Mouse (Mus musculus) MEL (cell line): Measurements from ENCODE around the gene Megf8. TPM values are rescaled to one million over a fixed set of nuclear protein-coding genes. Genes with fewer than 3 reads are reported as not detected.

ENCODE experiments used
- DNase-seq: peaks from one replicate; pipeline ENCODE4 v3.0.0; 2011; ENCODE audit warnings: low read depth, low spot score
- H3K27ac ChIP-seq: 2 replicates; pipeline ENCODE4 v1.5.1; 2012; ENCODE audit warnings: low read depth, mild to moderate bottlenecking, control low read depth, low read length, moderate library complexity; ENCODE audit not compliant: control insufficient read depth
- H3K27me3 ChIP-seq, 2 experiments: fragments of 150-350 bp in 1 of 2; sonication (generic) in 1 of 2; 2 replicates each; pipeline ENCODE4 v1.6.1; 2012; ENCODE audit warnings: low read length in 2 of 2, mild to moderate bottlenecking in 2 of 2, improper control_type of control experiment in 1 of 2, moderate library complexity in 1 of 2; ENCODE audit not compliant: insufficient read depth in 2 of 2, control insufficient read depth in 1 of 2
- H3K36me3 ChIP-seq, 2 experiments: 2 replicates each; pipeline ENCODE4 v1.6.1; 2012 to 2014; ENCODE audit warnings: low read length in 2 of 2, improper control_type of control experiment in 1 of 2, inconsistent platforms in 1 of 2, mild to moderate bottlenecking in 1 of 2; ENCODE audit not compliant: insufficient read depth in 2 of 2, control insufficient read depth in 1 of 2
- H3K4me1 ChIP-seq, 2 experiments: fragments of 150-350 bp in 1 of 2; sonication (generic) in 1 of 2; 2 replicates each; pipeline ENCODE4 v1.6.1; 2012; ENCODE audit warnings: low read length in 2 of 2, improper control_type of control experiment in 1 of 2, mild to moderate bottlenecking in 1 of 2; ENCODE audit not compliant: insufficient read depth in 2 of 2, control insufficient read depth in 1 of 2
- H3K4me3 ChIP-seq, 2 experiments: fragments of 150-350 bp in 1 of 2; sonication (generic) in 1 of 2; 2 replicates each; pipeline ENCODE4 v1.5.1; 2012; ENCODE audit warnings: low read depth in 2 of 2, low read length in 2 of 2, mild to moderate bottlenecking in 2 of 2, moderate library complexity in 2 of 2, control low read depth in 1 of 2, improper control_type of control experiment in 1 of 2; ENCODE audit not compliant: control insufficient read depth in 1 of 2, insufficient read depth in 1 of 2
- H3K79me2 ChIP-seq: 2 replicates; pipeline ENCODE4 v1.6.1; 2012; ENCODE audit warnings: mild to moderate bottlenecking, low read length, moderate library complexity; ENCODE audit not compliant: control insufficient read depth, poor library complexity, insufficient read depth
- H3K9ac ChIP-seq: 2 replicates; pipeline ENCODE4 v1.6.1; 2012; ENCODE audit warnings: low read depth, mild to moderate bottlenecking, control low read depth, low read length, moderate library complexity; ENCODE audit not compliant: control insufficient read depth, poor library complexity, severe bottlenecking
- H3K9me3 ChIP-seq: fragments of 150-350 bp; sonication (generic); replicated peaks from 2 replicates; pipeline ENCODE4 v1.6.1; 2012; ENCODE audit warnings: mild to moderate bottlenecking, low read length, improper control_type of control experiment, moderate library complexity; ENCODE audit not compliant: insufficient read depth
- BHLHE40 ChIP-seq: IDR thresholded peaks from 2 replicates; pipeline ENCODE4 v1.6.1; 2012; ENCODE audit warnings: low read depth, mild to moderate bottlenecking, inconsistent platforms, low read length, improper control_type of control experiment, borderline replicate concordance
- CHD2 ChIP-seq: IDR thresholded peaks from 2 replicates; pipeline ENCODE4 v1.6.1; 2011; ENCODE audit warnings: low read length, improper control_type of control experiment
- E2F4 ChIP-seq: IDR thresholded peaks from 2 replicates; pipeline ENCODE4 v1.6.1; 2011; ENCODE audit warnings: low read depth, low read length, improper control_type of control experiment, borderline replicate concordance
- ETS1 ChIP-seq: IDR thresholded peaks from 2 replicates; pipeline ENCODE4 v1.6.1; 2012; ENCODE audit warnings: low read depth, mild to moderate bottlenecking, inconsistent platforms, low read length, improper control_type of control experiment, moderate library complexity
- GATA1 ChIP-seq: IDR thresholded peaks from 2 replicates; pipeline ENCODE4 v1.6.1; 2011; ENCODE audit warnings: low read depth, low read length, improper control_type of control experiment
- MEF2A ChIP-seq: IDR thresholded peaks from 2 replicates; pipeline ENCODE4 v1.6.1; 2014; ENCODE audit warnings: low read depth, mild to moderate bottlenecking, inconsistent platforms, low read length, improper control_type of control experiment; ENCODE audit not compliant: poor library complexity, insufficient replicate concordance, severe bottlenecking; ENCODE audit errors: extremely low read depth
- MYB ChIP-seq: IDR thresholded peaks from 2 replicates; pipeline ENCODE4 v1.6.1; 2011; ENCODE audit warnings: mild to moderate bottlenecking, low read depth, low read length, improper control_type of control experiment
- MYC ChIP-seq: IDR thresholded peaks from 2 replicates; pipeline ENCODE4 v1.6.1; 2011; ENCODE audit warnings: low read depth, mild to moderate bottlenecking, low read length, improper control_type of control experiment, moderate library complexity
- NELFE ChIP-seq: IDR thresholded peaks from 2 replicates; pipeline ENCODE4 v1.6.1; 2011; ENCODE audit warnings: low read depth, low read length, improper control_type of control experiment
- NRF1 ChIP-seq: IDR thresholded peaks from 2 replicates; pipeline ENCODE4 v1.6.1; 2014; ENCODE audit warnings: low read depth, mild to moderate bottlenecking, inconsistent platforms, low read length, improper control_type of control experiment, moderate library complexity; ENCODE audit not compliant: poor library complexity, insufficient read depth, severe bottlenecking
- POLR2A ChIP-seq, 2 experiments: IDR thresholded peaks; 2 replicates each; pipeline ENCODE4 v1.6.1; 2011 to 2012; ENCODE audit warnings: low read length in 2 of 2, mild to moderate bottlenecking in 2 of 2, control low read depth in 1 of 2, improper control_type of control experiment in 1 of 2, low read depth in 1 of 2, moderate library complexity in 1 of 2; ENCODE audit not compliant: control insufficient read depth in 1 of 2, insufficient read depth in 1 of 2, poor library complexity in 1 of 2
- POLR2AphosphoS5 ChIP-seq: IDR thresholded peaks from 2 replicates; pipeline ENCODE4 v1.6.1; 2012; ENCODE audit warnings: low read depth, borderline replicate concordance, mild to moderate bottlenecking, inconsistent platforms, low read length, moderate library complexity, mixed read lengths
- SIN3A ChIP-seq: IDR thresholded peaks from 2 replicates; pipeline ENCODE4 v1.6.1; 2012; ENCODE audit warnings: low read length, improper control_type of control experiment, inconsistent platforms
- SMC3 ChIP-seq: IDR thresholded peaks from 2 replicates; pipeline ENCODE4 v1.6.1; 2011; ENCODE audit warnings: low read depth, low read length, improper control_type of control experiment
- TAL1 ChIP-seq: IDR thresholded peaks from 2 replicates; pipeline ENCODE4 v1.6.1; 2012; ENCODE audit warnings: mild to moderate bottlenecking, inconsistent platforms, low read length, moderate library complexity, mixed read lengths
- TCF12 ChIP-seq: IDR thresholded peaks from 2 replicates; pipeline ENCODE4 v1.6.1; 2014; ENCODE audit warnings: low read depth, mild to moderate bottlenecking, inconsistent platforms, low read length, improper control_type of control experiment, moderate library complexity
- ZC3H11A ChIP-seq: IDR thresholded peaks from 2 replicates; pipeline ENCODE4 v1.6.1; 2012; ENCODE audit warnings: low read depth, mild to moderate bottlenecking, inconsistent platforms, low read length, improper control_type of control experiment
- ZMIZ1 ChIP-seq: IDR thresholded peaks from 2 replicates; pipeline ENCODE4 v1.6.1; 2012; ENCODE audit warnings: low read depth, mild to moderate bottlenecking, inconsistent platforms, low read length, improper control_type of control experiment, moderate library complexity
- ZNF384 ChIP-seq: IDR thresholded peaks from 2 replicates; pipeline ENCODE4 v1.6.1; 2012; ENCODE audit warnings: low read depth, mild to moderate bottlenecking, inconsistent platforms, low read length, improper control_type of control experiment
- polyA plus RNA-seq, 2 experiments: library from polyadenylated mRNA; stranded (reverse) in 1 of 2; unstranded in 1 of 2; fragments of >175 nt in 1 of 2; fragments of >200 nt in 1 of 2; gene quantifications; 2 replicates each; pipeline versions ENCODE4 v1.2.1 to v1.2.4; 2012; ENCODE audit warnings: low replicate concordance in 2 of 2, low read depth in 1 of 2; ENCODE audit not compliant: insufficient read length in 2 of 2, insufficient read depth in 1 of 2, missing spikeins in 1 of 2
- total RNA-seq: library from RNA; depleted of rRNA; stranded (reverse); fragments of 300-350 nt; gene quantifications from 2 replicates; pipeline ENCODE4 v1.2.3, GENCODE M21; 2012

Gene Megf8
- total and polyA plus RNA-seq, 3 experiments, result 12.7 to 22.0 TPM; not detected in 1

GRCm38 (mm10) chr7:25288011-25288410 is 29.0 kb upstream of the Megf8 start:
- no peaks in the 10 kb centered on the region for H3K27me3 ChIP-seq
- no peak overlapping the region for H3K9ac ChIP-seq
- peaks cover 2 to 19% of the 10 kb centered on the region in 2 experiments; a peak in 3 of 4 replicates for H3K4me1 ChIP-seq
- no peak for DNase-seq
- peaks cover 25% of the 10 kb centered on the region for H3K79me2 ChIP-seq
- no peaks in the 10 kb centered on the region for H3K9me3 ChIP-seq
- TF ChIP-seq SIN3A (no peak), TAL1 (no peak), ZC3H11A (no peak), ZMIZ1 (no peak), MYB (no peak), GATA1 (no peak), BHLHE40 (no peak), MYC (no peak), NELFE (no peak), ZNF384 (no peak), E2F4 (no peak), TCF12 (no peak)
- peaks cover 17 to 34% of the 10 kb centered on the region in 2 experiments for H3K36me3 ChIP-seq
- no peak overlapping the region for H3K27ac ChIP-seq
- H3K4me3 ChIP-seq, result no peak overlapping the region

DNA sequence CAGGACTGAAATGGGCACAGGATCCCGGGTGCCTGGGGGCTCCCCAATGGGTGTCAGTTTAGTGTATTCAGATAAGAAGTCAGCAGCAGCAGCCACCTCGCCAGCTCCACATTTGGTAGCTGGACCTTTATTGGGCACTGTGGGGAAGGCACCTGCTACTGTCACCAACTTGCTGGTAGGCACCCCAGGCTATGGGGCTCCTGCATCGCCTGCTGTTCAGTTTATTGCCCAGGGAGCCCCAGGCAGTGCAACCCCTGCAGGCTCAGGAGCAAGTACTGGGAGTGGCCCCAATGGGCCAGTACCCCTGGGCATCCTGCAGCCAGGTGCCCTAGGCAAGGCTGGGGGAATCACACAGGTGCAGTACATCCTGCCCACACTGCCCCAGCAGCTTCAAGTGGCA is 28.2 kb upstream of the Megf8 start:
- H3K36me3 ChIP-seq, result peaks cover 17 to 34% of the 10 kb centered on the region in 2 experiments
- peaks cover 20% of the 10 kb centered on the region for H3K79me2 ChIP-seq
- H3K9me3 ChIP-seq, result no peaks in the 10 kb centered on the region
- H3K9ac ChIP-seq, result no peak overlapping the region
- no peak overlapping the region for H3K27ac ChIP-seq
- peaks cover 2 to 19% of the 10 kb centered on the region in 2 experiments; a peak in 3 of 4 replicates for H3K4me1 ChIP-seq
- no peak for DNase-seq
- no peaks in the 10 kb centered on the region for H3K27me3 ChIP-seq
- H3K4me3 ChIP-seq, result no peak overlapping the region
- TF ChIP-seq POLR2A (IDR thresholded peaks at IDR 0.05; ENCODE audit: control insufficient read depth in 1 of 2, insufficient read depth in 1 of 2, low read depth in 1 of 2, low read length in 2 of 2, poor library complexity in 1 of 2) (no peak), E2F4 (no peak), CHD2 (no peak), SMC3 (no peak), MEF2A (no peak), NRF1 (no peak), ETS1 (no peak), POLR2AphosphoS5 (no peak)
